Mouse (Mus musculus) liver, embryonic 12.5 days (tissue): ENCODE measurements around the gene Igsf9. TPM values are rescaled to one million over a fixed set of nuclear protein-coding genes. Genes with fewer than 3 reads are reported as not detected.

Source experiments
- ATAC-seq: fragments of 200-750 bp; cut with Nextera tagmentation; 2 replicates; pipeline ENCODE4 v1.8.0; 2017; ENCODE audit warnings: moderate number of reproducible peaks, mild to moderate bottlenecking, moderate library complexity
- H3K27ac ChIP-seq: fragments of 300-500 bp; sonication (generic); 2 replicates; pipeline ENCODE4 v1.5.1; 2016; ENCODE audit warnings: mild to moderate bottlenecking
- H3K27me3 ChIP-seq: fragments of 300-500 bp; sonication (generic); replicated peaks from 2 replicates; pipeline ENCODE4 v1.6.1; 2016; ENCODE audit warnings: mild to moderate bottlenecking, moderate library complexity
- H3K36me3 ChIP-seq: fragments of 300-500 bp; sonication (generic); 2 replicates; pipeline ENCODE4 v1.6.1; 2016; ENCODE audit warnings: mild to moderate bottlenecking, moderate library complexity
- H3K4me1 ChIP-seq: fragments of 300-500 bp; sonication (generic); 2 replicates; pipeline ENCODE4 v1.6.1; 2016
- H3K4me2 ChIP-seq: fragments of 300-500 bp; sonication (generic); 2 replicates; pipeline ENCODE4 v1.6.1; 2016; ENCODE audit warnings: mild to moderate bottlenecking, moderate library complexity
- H3K4me3 ChIP-seq: fragments of 300-500 bp; sonication (generic); 2 replicates; pipeline ENCODE4 v1.5.1; 2016; ENCODE audit warnings: mild to moderate bottlenecking, moderate library complexity
- H3K9ac ChIP-seq: fragments of 300-500 bp; sonication (generic); 2 replicates; pipeline ENCODE4 v1.6.1; 2016; ENCODE audit warnings: mild to moderate bottlenecking, moderate library complexity
- H3K9me3 ChIP-seq: fragments of 300-500 bp; sonication (generic); replicated peaks from 2 replicates; pipeline ENCODE4 v1.6.1; 2016; ENCODE audit warnings: mild to moderate bottlenecking, moderate library complexity
- WGBS: fragments of 180-500 bp; shearing (Covaris S2); methylation state at CpG from one replicate; pipeline ENCODE4 v1.1.7; 2016; ENCODE audit not compliant: insufficient replicate concordance; 5-methylcytosine and 5-hydroxymethylcytosine counted together
- polyA plus RNA-seq: library from polyadenylated mRNA; unstranded; fragments of >200 nt; fragmentation: Nextera tagmentation; extraction: Ambion mirVana; gene quantifications from 2 replicates; pipeline ENCODE4 v1.2.1, GENCODE M21; 2016

The Igsf9 gene
- polyA plus RNA-seq, 1 experiment from 2014 or later: 3.9 TPM

- 61% methylated on average over 2 of the region's 2 CpGs for WGBS
- no peak overlapping the region for H3K27ac ChIP-seq
- no peak for ATAC-seq
- H3K4me1 ChIP-seq: no peaks in the 10 kb centered on the region
- no peaks in the 10 kb centered on the region; the same call in 1 of the 2 replicates for H3K27me3 ChIP-seq
- H3K9ac ChIP-seq: no peak overlapping the region
- no peak overlapping the region for H3K4me3 ChIP-seq
- H3K9me3 ChIP-seq: no peaks in the 10 kb centered on the region
- H3K36me3 ChIP-seq: no peaks in the 10 kb centered on the region
- H3K4me2 ChIP-seq: no peak overlapping the region
Measured at GRCm38 (mm10) chr1:172452911-172453310, 28.7 kb upstream of the Igsf9 start.

GRCm38 (mm10) chr1:172453810-172454209, 27.8 kb upstream of the Igsf9 start:
- Histone ChIP-seq H3K4me1 (no peaks in the 10 kb centered on the region), H3K9me3 (no peaks in the 10 kb centered on the region), H3K4me3 (no peak overlapping the region), H3K9ac (no peak overlapping the region), H3K27ac (no peak overlapping the region), H3K36me3 (no peaks in the 10 kb centered on the region), H3K27me3 (no peaks in the 10 kb centered on the region; the same call in 1 of the 2 replicates), H3K4me2 (no peak overlapping the region)
- WGBS: 77% methylated on average over 2 of the region's 2 CpGs
- no peak for ATAC-seq

- Histone ChIP-seq H3K27me3 (no peaks in the 10 kb centered on the region; the same call in 1 of the 2 replicates), H3K9me3 (no peaks in the 10 kb centered on the region), H3K4me3 (no peak overlapping the region), H3K4me1 (no peaks in the 10 kb centered on the region), H3K4me2 (no peak overlapping the region), H3K27ac (no peak overlapping the region), H3K9ac (no peak overlapping the region), H3K36me3 (no peaks in the 10 kb centered on the region)
- no peak for ATAC-seq
- WGBS: 7% methylated on average over 4 of the region's 4 CpGs
Measured at GRCm38 (mm10) chr1:172455416-172455815, 26.2 kb upstream of the Igsf9 start.

- no peaks in the 10 kb centered on the region for H3K4me1 ChIP-seq
- H3K27ac ChIP-seq: no peak overlapping the region
- no peak overlapping the region for H3K4me2 ChIP-seq
- H3K9me3 ChIP-seq: no peaks in the 10 kb centered on the region
- no peak overlapping the region for H3K9ac ChIP-seq
- 34% methylated on average over 7 of the region's 7 CpGs for WGBS
- no peak overlapping the region for H3K4me3 ChIP-seq
- H3K27me3 ChIP-seq: no peaks in the 10 kb centered on the region
- ATAC-seq: no peak
- no peaks in the 10 kb centered on the region for H3K36me3 ChIP-seq
Measured at GRCm38 (mm10) chr1:172456001-172456677, 25.4 kb upstream of the Igsf9 start.

GRCm38 (mm10) chr1:172457196-172457595, 24.4 kb upstream of the Igsf9 start:
- no peak overlapping the region for H3K27ac ChIP-seq
- H3K4me1 ChIP-seq: no peaks in the 10 kb centered on the region
- no peaks in the 10 kb centered on the region for H3K9me3 ChIP-seq
- no peak for ATAC-seq
- H3K4me2 ChIP-seq: no peak overlapping the region
- no peak overlapping the region for H3K4me3 ChIP-seq
- H3K36me3 ChIP-seq: no peaks in the 10 kb centered on the region
- no peaks in the 10 kb centered on the region for H3K27me3 ChIP-seq
- 75% methylated on average over 3 of the region's 3 CpGs for WGBS
- H3K9ac ChIP-seq: no peak overlapping the region

- no peak overlapping the region for H3K4me2 ChIP-seq
- H3K4me3 ChIP-seq: no peak overlapping the region
- H3K4me1 ChIP-seq: no peaks in the 10 kb centered on the region
- H3K27me3 ChIP-seq: no peaks in the 10 kb centered on the region
- H3K27ac ChIP-seq: no peak overlapping the region
- no peaks in the 10 kb centered on the region for H3K36me3 ChIP-seq
- 63% methylated on average over 3 of the region's 3 CpGs for WGBS
- no peak overlapping the region for H3K9ac ChIP-seq
- ATAC-seq: no peak
- H3K9me3 ChIP-seq: no peaks in the 10 kb centered on the region
Measured at GRCm38 (mm10) chr1:172458041-172458440, 23.5 kb upstream of the Igsf9 start.

- no peak overlapping the region for H3K9ac ChIP-seq
- 53% methylated on average over 2 of the region's 2 CpGs for WGBS
- no peak overlapping the region for H3K4me2 ChIP-seq
- H3K9me3 ChIP-seq: no peaks in the 10 kb centered on the region
- no peaks in the 10 kb centered on the region for H3K36me3 ChIP-seq
- H3K27me3 ChIP-seq: no peaks in the 10 kb centered on the region
- no peak overlapping the region for H3K4me3 ChIP-seq
- H3K27ac ChIP-seq: no peak overlapping the region
- ATAC-seq: no peak
- 0 out of 2 replicates have a peak, but pooled peaks cover 11% of the 10 kb centered on the region for H3K4me1 ChIP-seq
Measured at GRCm38 (mm10) chr1:172461602-172462001, 20.0 kb upstream of the Igsf9 start.

GRCm38 (mm10) chr1:172462534-172462933, 19.1 kb upstream of the Igsf9 start:
- ATAC-seq: no peak
- Histone ChIP-seq H3K4me2 (no peak overlapping the region), H3K4me1 (0 out of 2 replicates have a peak, but pooled peaks cover 11% of the 10 kb centered on the region), H3K27ac (no peak overlapping the region), H3K4me3 (no peak overlapping the region), H3K9me3 (no peaks in the 10 kb centered on the region), H3K27me3 (no peaks in the 10 kb centered on the region), H3K36me3 (no peaks in the 10 kb centered on the region), H3K9ac (no peak overlapping the region)
- WGBS: 47% methylated on average over 3 of the region's 3 CpGs

- no peaks in the 10 kb centered on the region for H3K9me3 ChIP-seq
- no peak overlapping the region for H3K4me2 ChIP-seq
- no peak overlapping the region for H3K4me3 ChIP-seq
- WGBS: 33% methylated on average over 16 of the region's 16 CpGs
- H3K9ac ChIP-seq: no peak overlapping the region
- no peak overlapping the region for H3K27ac ChIP-seq
- no peaks in the 10 kb centered on the region for H3K27me3 ChIP-seq
- ATAC-seq: 0 out of 2 replicates have a peak, but pooled peaks have one; percentile 21
- no peaks in the 10 kb centered on the region for H3K36me3 ChIP-seq
- H3K4me1 ChIP-seq: 0 out of 2 replicates have a peak, but pooled peaks cover 11% of the 10 kb centered on the region
Measured at GRCm38 (mm10) chr1:172463387-172464333, 17.9 kb upstream of the Igsf9 start.

- Histone ChIP-seq H3K9me3 (no peaks in the 10 kb centered on the region), H3K4me2 (no peak overlapping the region), H3K4me1 (0 out of 2 replicates have a peak, but pooled peaks cover 16% of the 10 kb centered on the region), H3K4me3 (no peak overlapping the region), H3K27me3 (no peaks in the 10 kb centered on the region), H3K27ac (no peak overlapping the region), H3K9ac (no peak overlapping the region), H3K36me3 (no peaks in the 10 kb centered on the region)
- no peak for ATAC-seq
- WGBS: 69% methylated on average over 11 of the region's 11 CpGs
Measured at GRCm38 (mm10) chr1:172468301-172468877, 13.2 kb upstream of the Igsf9 start.

- WGBS: 57% methylated on average over 5 of the region's 5 CpGs
- H3K27ac ChIP-seq: no peak overlapping the region
- no peak for ATAC-seq
- no peaks in the 10 kb centered on the region for H3K27me3 ChIP-seq
- H3K4me2 ChIP-seq: no peak overlapping the region
- H3K9ac ChIP-seq: no peak overlapping the region
- no peaks in the 10 kb centered on the region for H3K9me3 ChIP-seq
- 0 out of 2 replicates have a peak, but pooled peaks cover 8% of the 10 kb centered on the region for H3K4me1 ChIP-seq
- no peak overlapping the region for H3K4me3 ChIP-seq
- H3K36me3 ChIP-seq: no peaks in the 10 kb centered on the region
Measured at GRCm38 (mm10) chr1:172469373-172469772, 12.2 kb upstream of the Igsf9 start.
